Comparison of ENCODE assay signal across 24 mouse cellular contexts in the genomic region with DNA sequence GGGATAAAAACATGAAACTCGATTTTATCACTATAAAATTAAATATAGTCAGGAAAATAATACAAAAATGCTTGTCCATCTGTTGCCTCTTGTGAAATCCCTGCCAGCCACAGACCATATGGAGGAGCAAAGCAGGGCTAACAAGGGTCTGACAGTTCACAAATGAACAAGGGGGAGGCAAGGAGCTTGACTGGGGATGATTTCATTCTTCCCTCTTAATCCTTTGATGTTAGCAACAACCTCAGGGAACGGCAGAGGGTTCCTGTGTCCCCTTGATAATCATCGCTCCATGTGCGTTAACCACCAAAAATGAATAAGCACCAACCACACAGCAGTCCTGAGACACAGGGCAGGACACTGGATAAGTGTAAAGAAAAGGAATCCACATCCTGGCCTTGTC.
DNase-seq lines count a peak whose midpoint lies in the region; ATAC-seq and TF ChIP-seq lines count a peak whose summit lies in the region.
"Had no signal": no experiment of that assay in that cellular context is flagged by ENCODE, and none has a peak within 500 bp of the region (broad histone marks: within the 10 kb centered on the region; RNA-seq: fewer than 3 reads in every experiment).

No protein-coding gene starts in this region.

- H3K36me3 ChIP-seq in forebrain, embryonic 15.5 days = no peaks in the 10 kb centered on the region
- no peaks in the 10 kb centered on the region for H3K36me3 ChIP-seq in forebrain, embryonic 11.5 days (ENCODE audit: control insufficient read depth, insufficient read depth, low read length)
- H3K36me3 ChIP-seq in midbrain, embryonic 16.5 days (ENCODE audit: control insufficient read depth, insufficient read depth, low read length) = no peaks in the 10 kb centered on the region
- no peaks in the 10 kb centered on the region for H3K36me3 ChIP-seq in heart, adult 2 months (ENCODE audit: control insufficient read depth, insufficient read depth, low read length)

- no peaks in the 10 kb centered on the region for H3K27me3 ChIP-seq in forebrain, embryonic 15.5 days
- H3K27me3 ChIP-seq in forebrain, embryonic 11.5 days (ENCODE audit: control insufficient read depth, insufficient read depth, low read length) = no peaks in the 10 kb centered on the region
- no peaks in the 10 kb centered on the region for H3K27me3 ChIP-seq in midbrain, embryonic 16.5 days (ENCODE audit: control insufficient read depth, insufficient read depth, low read depth, low read length)
- no peaks in the 10 kb centered on the region for H3K27me3 ChIP-seq in heart, adult 2 months (ENCODE audit: control insufficient read depth, insufficient read depth, low read length)
- H3K27me3 ChIP-seq: embryonic facial prominence, embryonic 13.5 days; limb, embryonic 13.5 days; lung, embryonic 15.5 days had no signal

- no peak overlapping the region for H3K4me2 ChIP-seq in forebrain, embryonic 15.5 days (replicated peaks)
- H3K4me2 ChIP-seq in forebrain, embryonic 11.5 days (ENCODE audit: low read depth, low read length, severe bottlenecking) = no peak overlapping the region
- H3K4me2 ChIP-seq in midbrain, embryonic 16.5 days (ENCODE audit: low read length) = no peak overlapping the region
- H3K4me2 ChIP-seq: embryonic facial prominence, embryonic 13.5 days; limb, embryonic 13.5 days; liver, embryonic 11.5 days; lung, embryonic 15.5 days had no signal

- intact Hi-C loops in heart, adult 2 months (cut with DNase I) = no loop called here

- H3K4me1 ChIP-seq in forebrain, embryonic 15.5 days = peaks cover 14% of the 10 kb centered on the region; the same call in 1 of the 2 replicates
- H3K4me1 ChIP-seq in forebrain, embryonic 11.5 days (replicated peaks; ENCODE audit: control insufficient read depth, insufficient read depth, low read length) = no peaks in the 10 kb centered on the region
- no peaks in the 10 kb centered on the region; the same call in 1 of the 2 replicates for H3K4me1 ChIP-seq in midbrain, embryonic 16.5 days (ENCODE audit: control insufficient read depth, insufficient read depth, low read length)
- no peaks in the 10 kb centered on the region for H3K4me1 ChIP-seq in heart, adult 2 months (ENCODE audit: control insufficient read depth, insufficient read depth, low read length)
- H3K4me1 ChIP-seq: embryonic facial prominence, embryonic 13.5 days; limb, embryonic 13.5 days; lung, embryonic 15.5 days had no signal

- WGBS in forebrain, embryonic 15.5 days = 32% methylated on average over 4 of the region's 4 CpGs
- WGBS in forebrain, embryonic 11.5 days = 47% methylated on average over 4 of the region's 4 CpGs
- WGBS in midbrain, embryonic 16.5 days = 41% methylated on average over 4 of the region's 4 CpGs
- 68% methylated on average over 4 of the region's 4 CpGs for WGBS in heart, adult 2 months

- no peak overlapping the region for H3K9ac ChIP-seq in forebrain, embryonic 15.5 days (replicated peaks)
- H3K9ac ChIP-seq in forebrain, embryonic 11.5 days (ENCODE audit: low read length) = no peak overlapping the region
- H3K9ac ChIP-seq in midbrain, embryonic 16.5 days (ENCODE audit: low read depth, low read length) = no peak overlapping the region
- H3K9ac ChIP-seq in heart, adult 2 months (ENCODE audit: low read depth, low read length) = no peak overlapping the region
- H3K9ac ChIP-seq: embryonic facial prominence, embryonic 13.5 days; limb, embryonic 13.5 days; lung, embryonic 15.5 days had no signal

- no peak for ATAC-seq in forebrain, embryonic 15.5 days (replicated peaks)
- ATAC-seq in forebrain, embryonic 11.5 days (replicated peaks; ENCODE audit: low FRiP score) = no peak
- ATAC-seq in midbrain, embryonic 16.5 days = peak; percentile 45; the same call in 1 of the 2 replicates
- ATAC-seq: intestine, embryonic 16.5 days; Patski had no signal

- no peaks in the 10 kb centered on the region for H3K79me2 ChIP-seq in heart, adult 2 months (replicated peaks; ENCODE audit: control insufficient read depth, insufficient read depth, low read length)

- TF ChIP-seq CTCF in layer of hippocampus, adult 2 months (conservative IDR thresholded peaks at IDR 0.05) = no peak
- no peak for TF ChIP-seq CTCF in heart, adult 2 months (IDR thresholded peaks at IDR 0.05)

- H3K27ac ChIP-seq in forebrain, embryonic 15.5 days (replicated peaks) = peak overlapping the region; percentile 51; the same call in 1 of the 2 replicates
- H3K27ac ChIP-seq in forebrain, embryonic 11.5 days (ENCODE audit: low read depth, low read length) = no peak overlapping the region
- H3K27ac ChIP-seq in layer of hippocampus, adult 2 months = peak overlapping the region; percentile 32; the same call in 1 of the 2 replicates
- no peak overlapping the region for H3K27ac ChIP-seq in midbrain, embryonic 16.5 days (ENCODE audit: low read length)
- H3K27ac ChIP-seq in heart, adult 2 months = no peak overlapping the region
- H3K27ac ChIP-seq: embryonic facial prominence, embryonic 13.5 days; limb, embryonic 13.5 days; lung, embryonic 15.5 days had no signal

- no peak for DNase-seq in forebrain, embryonic 11.5 days (ENCODE audit: low spot score)
- DNase-seq in layer of hippocampus, adult 2 months (ENCODE audit: low spot score in 2 of 2) = peak in 1 of 2 experiments; percentile 23
- no peak for DNase-seq in layer of hippocampus, adult 11-12 months (ENCODE audit: low spot score)
- peak; percentile 51 for DNase-seq in retina, postnatal 1 day
- DNase-seq in retina, embryonic 14.5 days (ENCODE audit: low spot score) = no peak
- DNase-seq in heart, adult 2 months = no peak
- DNase-seq: adrenal gland, postnatal 10 days; cerebellum, adult 11 months; cerebellum, adult 9-10 months; embryo, embryonic 11 days; gastrocnemius, postnatal 10 days; heart, postnatal 14 days; kidney, adult 9 months; kidney, postnatal 10 days; lung, postnatal 36 days; thymus, postnatal 4 days had no signal

- no peak for TF ChIP-seq POLR2A in heart, adult 2 months (IDR thresholded peaks at IDR 0.05; ENCODE audit: insufficient read depth, low read depth, low read length)

- no peak for TF ChIP-seq EP300 in heart, adult 2 months (IDR thresholded peaks at IDR 0.05; ENCODE audit: insufficient read depth, low read depth, low read length)

- H3K9me3 ChIP-seq in forebrain, embryonic 15.5 days = no peaks in the 10 kb centered on the region
- H3K9me3 ChIP-seq in forebrain, embryonic 11.5 days (ENCODE audit: control insufficient read depth, low read length) = no peaks in the 10 kb centered on the region
- H3K9me3 ChIP-seq in midbrain, embryonic 16.5 days (replicated peaks; ENCODE audit: control insufficient read depth, low read length, poor library complexity, severe bottlenecking) = no peaks in the 10 kb centered on the region
- H3K9me3 ChIP-seq: embryonic facial prominence, embryonic 13.5 days; limb, embryonic 13.5 days; lung, embryonic 15.5 days had no signal

- no peak overlapping the region for H3K4me3 ChIP-seq in forebrain, embryonic 15.5 days
- no peak overlapping the region for H3K4me3 ChIP-seq in forebrain, embryonic 11.5 days (ENCODE audit: low read depth, low read length)
- no peak overlapping the region for H3K4me3 ChIP-seq in layer of hippocampus, adult 2 months
- H3K4me3 ChIP-seq in midbrain, embryonic 16.5 days (ENCODE audit: low read depth, low read length) = no peak overlapping the region
- no peak overlapping the region for H3K4me3 ChIP-seq in heart, adult 2 months
- H3K4me3 ChIP-seq: embryonic facial prominence, embryonic 13.5 days; limb, embryonic 13.5 days; lung, embryonic 15.5 days had no signal

Comparison
In these comparisons a context has a peak if more than half of its experiments do, and no peak if none do; other contexts are left out.
1. H3K27ac ChIP-seq: peak in forebrain, embryonic 15.5 days (single experiment) and layer of hippocampus, adult 2 months (single experiment); none in forebrain, embryonic 11.5 days (single experiment), midbrain, embryonic 16.5 days (single experiment) and heart, adult 2 months (single experiment).